Mouse (Mus musculus): ENCODE data around the gene Ccdc6. TPM values are rescaled to one million over a fixed set of nuclear protein-coding genes. Genes with fewer than 3 reads are reported as not detected.
"Not testable (repeated sequence)": the region's sequence is repeated elsewhere in the genome, so short reads cannot be mapped to it uniquely, and the experiment has no call there.

The Ccdc6 gene
- polyA plus RNA-seq, 1 experiment: 15.5 TPM

- Histone ChIP-seq H3K79me2 (ENCODE audit: control insufficient read depth, insufficient read depth) (no peaks in the 10 kb centered on the region), H3K27me3 (ENCODE audit: control insufficient read depth, insufficient read depth, insufficient read length) (no peaks in the 10 kb centered on the region), H3K36me3 (ENCODE audit: control insufficient read depth, insufficient read depth) (no peaks in the 10 kb centered on the region), H3K4me2 (ENCODE audit: low read depth) (no peak overlapping the region), H3K4me3 (no peak overlapping the region), H3ac (ENCODE audit: control insufficient read depth, insufficient read length) (no peak overlapping the region)
- TF ChIP-seq MYOG (IDR thresholded peaks at IDR 0.05; ENCODE audit: control insufficient read depth in 1 of 3, insufficient read depth in 1 of 3, insufficient read length in 2 of 3, low read depth in 2 of 3) (no peak), MAX (IDR thresholded peaks at IDR 0.05; ENCODE audit: low read depth) (no peak), USF1 (IDR thresholded peaks at IDR 0.05; ENCODE audit: low read depth) (no peak), TCF12 (IDR thresholded peaks at IDR 0.05; ENCODE audit: insufficient read depth, poor library complexity, severe bottlenecking) (no peak), POLR2A (IDR thresholded peaks at IDR 0.05; ENCODE audit: insufficient read length, low read depth) (no peak), E2F4 (IDR thresholded peaks at IDR 0.05; ENCODE audit: insufficient read depth) (no peak), POLR2AphosphoS2 (IDR thresholded peaks at IDR 0.05; ENCODE audit: insufficient read length, low read depth) (no peak)
These were observed 114.4 kb downstream of the Ccdc6 start for GRCm38 (mm10) chr10:70211281-70211680.

GRCm38 (mm10) chr10:70220971-70221370 is 124.0 kb downstream of the Ccdc6 start:
- no peak overlapping the region for H3ac ChIP-seq (ENCODE audit: control insufficient read depth, insufficient read length)
- no peak overlapping the region for H3K4me3 ChIP-seq
- TF ChIP-seq MAX (IDR thresholded peaks at IDR 0.05; ENCODE audit: low read depth) (no peak), TCF3 (IDR thresholded peaks at IDR 0.05; ENCODE audit: insufficient read length, low read depth) (no peak), SRF (IDR thresholded peaks at IDR 0.05; ENCODE audit: control insufficient read depth, insufficient read length, low read depth) (no peak), REST (IDR thresholded peaks at IDR 0.05; ENCODE audit: insufficient read depth, insufficient read length) (no peak), MYOG (IDR thresholded peaks at IDR 0.05; ENCODE audit: control insufficient read depth in 1 of 3, insufficient read depth in 1 of 3, insufficient read length in 2 of 3, low read depth in 2 of 3) (no peak), TCF12 (IDR thresholded peaks at IDR 0.05; ENCODE audit: insufficient read depth, poor library complexity, severe bottlenecking) (no peak), POLR2A (IDR thresholded peaks at IDR 0.05; ENCODE audit: insufficient read length, low read depth) (no peak), USF1 (IDR thresholded peaks at IDR 0.05; ENCODE audit: low read depth) (no peak)
- no peaks in the 10 kb centered on the region for H3K36me3 ChIP-seq (ENCODE audit: control insufficient read depth, insufficient read depth)
- H3K79me2 ChIP-seq (ENCODE audit: control insufficient read depth, insufficient read depth): no peaks in the 10 kb centered on the region
- no peak overlapping the region for H3K4me2 ChIP-seq (ENCODE audit: low read depth)
- H3K27me3 ChIP-seq (ENCODE audit: control insufficient read depth, insufficient read depth, insufficient read length): no peaks in the 10 kb centered on the region

GRCm38 (mm10) chr10:70222231-70222630 is 125.3 kb downstream of the Ccdc6 start:
- H3K27me3 ChIP-seq (ENCODE audit: control insufficient read depth, insufficient read depth, insufficient read length); H3K4me3 ChIP-seq; H3ac ChIP-seq (ENCODE audit: control insufficient read depth, insufficient read length); H3K4me2 ChIP-seq (ENCODE audit: low read depth); H3K79me2 ChIP-seq (ENCODE audit: control insufficient read depth, insufficient read depth); H3K36me3 ChIP-seq (ENCODE audit: control insufficient read depth, insufficient read depth): not testable (repeated sequence)

- Histone ChIP-seq H3K4me2 (ENCODE audit: low read depth) (no peak overlapping the region), H3ac (ENCODE audit: control insufficient read depth, insufficient read length) (no peak overlapping the region), H3K4me3 (no peak overlapping the region), H3K27me3 (ENCODE audit: control insufficient read depth, insufficient read depth, insufficient read length) (no peaks in the 10 kb centered on the region), H3K79me2 (ENCODE audit: control insufficient read depth, insufficient read depth) (no peaks in the 10 kb centered on the region), H3K36me3 (ENCODE audit: control insufficient read depth, insufficient read depth) (no peaks in the 10 kb centered on the region)
- TF ChIP-seq CEBPB (IDR thresholded peaks at IDR 0.05; ENCODE audit: insufficient read depth, poor library complexity, severe bottlenecking): 0 out of 2 replicates have a peak, but pooled peaks have one; percentile 23
- no peak for TF ChIP-seq MAX (IDR thresholded peaks at IDR 0.05; ENCODE audit: low read depth)
- TF ChIP-seq TCF3 (IDR thresholded peaks at IDR 0.05; ENCODE audit: insufficient read length, low read depth): no peak
These were observed 127.7 kb downstream of the Ccdc6 start for GRCm38 (mm10) chr10:70224571-70224970.

GRCm38 (mm10) chr10:70225760-70226159 is 128.8 kb downstream of the Ccdc6 start:
- H3K27me3 ChIP-seq (ENCODE audit: control insufficient read depth, insufficient read depth, insufficient read length): no peaks in the 10 kb centered on the region
- H3K79me2 ChIP-seq (ENCODE audit: control insufficient read depth, insufficient read depth): no peaks in the 10 kb centered on the region
- no peak overlapping the region for H3ac ChIP-seq (ENCODE audit: control insufficient read depth, insufficient read length)
- H3K36me3 ChIP-seq (ENCODE audit: control insufficient read depth, insufficient read depth): no peaks in the 10 kb centered on the region
- H3K4me3 ChIP-seq: no peak overlapping the region
- TF ChIP-seq E2F4 (IDR thresholded peaks at IDR 0.05; ENCODE audit: insufficient read depth) (no peak), POLR2AphosphoS2 (IDR thresholded peaks at IDR 0.05; ENCODE audit: insufficient read length, low read depth) (no peak), CEBPB (IDR thresholded peaks at IDR 0.05; ENCODE audit: insufficient read depth, poor library complexity, severe bottlenecking) (no peak), TCF12 (IDR thresholded peaks at IDR 0.05; ENCODE audit: insufficient read depth, poor library complexity, severe bottlenecking) (no peak), MYOD1 (IDR thresholded peaks at IDR 0.05; ENCODE audit: control insufficient read depth in 1 of 3, insufficient read length in 2 of 3, low read depth in 2 of 3) (no peak), SRF (IDR thresholded peaks at IDR 0.05; ENCODE audit: control insufficient read depth, insufficient read length, low read depth) (no peak), TCF3 (IDR thresholded peaks at IDR 0.05; ENCODE audit: insufficient read length, low read depth) (no peak), MYOG (IDR thresholded peaks at IDR 0.05; ENCODE audit: control insufficient read depth in 1 of 3, insufficient read depth in 1 of 3, insufficient read length in 2 of 3, low read depth in 2 of 3) (no peak), MAX (IDR thresholded peaks at IDR 0.05; ENCODE audit: low read depth) (no peak), POLR2A (IDR thresholded peaks at IDR 0.05; ENCODE audit: insufficient read length, low read depth) (no peak), REST (IDR thresholded peaks at IDR 0.05; ENCODE audit: insufficient read depth, insufficient read length) (no peak), USF1 (IDR thresholded peaks at IDR 0.05; ENCODE audit: low read depth) (no peak)
- no peak overlapping the region for H3K4me2 ChIP-seq (ENCODE audit: low read depth)

- TF ChIP-seq TCF3 (IDR thresholded peaks at IDR 0.05; ENCODE audit: insufficient read length, low read depth): no peak
These were observed 129.7 kb downstream of the Ccdc6 start for GRCm38 (mm10) chr10:70226608-70227007.

More at GRCm38 (mm10) chr10:70226608-70227007, 129.7 kb downstream of the Ccdc6 start:
- Histone ChIP-seq H3K27me3 (ENCODE audit: control insufficient read depth, insufficient read depth, insufficient read length) (no peaks in the 10 kb centered on the region), H3K4me2 (ENCODE audit: low read depth) (no peak overlapping the region), H3K4me3 (no peak overlapping the region), H3ac (ENCODE audit: control insufficient read depth, insufficient read length) (no peak overlapping the region), H3K36me3 (ENCODE audit: control insufficient read depth, insufficient read depth) (no peaks in the 10 kb centered on the region), H3K79me2 (ENCODE audit: control insufficient read depth, insufficient read depth) (no peaks in the 10 kb centered on the region)
